Mouse (Mus musculus): ENCODE results near the gene Serpine2. TPM values are rescaled to one million over a fixed set of nuclear protein-coding genes. Genes with fewer than 3 reads are reported as not detected.

Gene Serpine2
- total and polyA plus RNA-seq, 2 experiments from 2014 or later: 254 to 386 TPM

GRCm38 (mm10) chr1:79823951-79824633 is 36.9 kb downstream of the Serpine2 start:
- Histone ChIP-seq H3K4me2 (ENCODE audit: low read depth, low read length, poor library complexity, severe bottlenecking) (no peak overlapping the region), H3K4me1 (ENCODE audit: insufficient read depth, low read length) (no peaks in the 10 kb centered on the region), H3K9me3 (ENCODE audit: low read length) (no peaks in the 10 kb centered on the region), H3K27me3 (ENCODE audit: insufficient read depth, low read length) (no peaks in the 10 kb centered on the region), H3K9ac (replicated peaks; ENCODE audit: low read length, poor library complexity, severe bottlenecking) (no peak overlapping the region), H3K36me3 (ENCODE audit: insufficient read depth, low read length) (no peaks in the 10 kb centered on the region), H3K4me3 (ENCODE audit: low read depth, low read length) (no peak overlapping the region), H3K27ac (ENCODE audit: low read depth, low read length) (peak overlapping the region; percentile 55)
- ATAC-seq (ENCODE audit: low FRiP score) (no peak), DNase-seq (ENCODE audit: low spot score) (no peak)
- no peak for TF ChIP-seq CTCF (IDR thresholded peaks at IDR 0.05)
- 72% methylated on average over 14 of the region's 14 CpGs for WGBS

DNA sequence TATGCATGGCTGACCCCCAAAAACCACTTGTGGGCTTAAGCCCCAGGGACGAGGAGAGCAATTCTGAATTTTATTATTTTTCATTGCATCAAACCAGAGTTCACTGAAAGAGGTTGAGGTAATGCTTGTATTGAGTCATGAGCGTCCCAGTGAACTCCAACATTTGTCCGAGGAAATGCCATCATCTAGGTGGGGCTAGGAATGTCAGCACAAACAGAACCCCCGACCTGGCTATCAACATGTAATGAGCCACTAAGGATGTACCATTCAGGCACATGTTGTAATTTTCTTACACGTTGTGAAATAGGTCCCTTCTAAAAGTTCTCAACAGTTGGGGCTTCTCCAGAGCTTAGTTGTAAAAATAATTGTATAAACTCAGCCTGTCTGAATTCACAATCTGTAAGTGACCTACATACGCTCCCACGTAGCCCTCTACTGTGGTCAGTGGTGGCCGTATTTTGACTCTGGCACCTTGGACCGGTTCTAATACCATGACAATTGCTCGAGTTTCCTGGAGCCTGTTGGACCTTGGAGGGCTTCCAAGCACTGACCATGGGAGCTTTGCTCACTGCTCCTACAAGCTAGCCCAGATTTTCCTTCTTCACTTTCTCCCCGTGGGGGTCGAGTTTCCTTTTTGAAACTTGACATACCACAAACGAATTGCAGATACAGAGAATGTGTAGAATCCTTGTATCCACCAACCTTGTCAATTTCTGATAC is 38.0 kb downstream of the Serpine2 start:
- WGBS: 71% methylated on average over 13 of the region's 13 CpGs
- no peaks in the 10 kb centered on the region for H3K27me3 ChIP-seq (ENCODE audit: insufficient read depth, low read length)
- TF ChIP-seq CTCF (IDR thresholded peaks at IDR 0.05): no peak
- no peaks in the 10 kb centered on the region for H3K36me3 ChIP-seq (ENCODE audit: insufficient read depth, low read length)
- ATAC-seq (ENCODE audit: low FRiP score) (peak; percentile 66; the same call in 1 of the 2 replicates), DNase-seq (ENCODE audit: low spot score) (peak; percentile 74)
- H3K4me1 ChIP-seq (ENCODE audit: insufficient read depth, low read length): no peaks in the 10 kb centered on the region
- H3K4me2 ChIP-seq (ENCODE audit: low read depth, low read length, poor library complexity, severe bottlenecking): no peak overlapping the region
- H3K27ac ChIP-seq (ENCODE audit: low read depth, low read length): no peak overlapping the region
- H3K9me3 ChIP-seq (ENCODE audit: low read length): no peaks in the 10 kb centered on the region
- no peak overlapping the region for H3K4me3 ChIP-seq (ENCODE audit: low read depth, low read length)
- H3K9ac ChIP-seq (replicated peaks; ENCODE audit: low read length, poor library complexity, severe bottlenecking): no peak overlapping the region

GRCm38 (mm10) chr1:79819296-79819879 is 41.6 kb downstream of the Serpine2 start:
- no peak overlapping the region for H3K4me3 ChIP-seq (ENCODE audit: low read depth, low read length)
- no peak for DNase-seq (ENCODE audit: low spot score)
- no peaks in the 10 kb centered on the region for H3K4me1 ChIP-seq (ENCODE audit: insufficient read depth, low read length)
- no peak for TF ChIP-seq CTCF (IDR thresholded peaks at IDR 0.05)
- H3K27ac ChIP-seq (ENCODE audit: low read depth, low read length): no peak overlapping the region
- no peak overlapping the region for H3K4me2 ChIP-seq (ENCODE audit: low read depth, low read length, poor library complexity, severe bottlenecking)
- ATAC-seq (ENCODE audit: low FRiP score): no peak
- H3K36me3 ChIP-seq (ENCODE audit: insufficient read depth, low read length): no peaks in the 10 kb centered on the region
- H3K27me3 ChIP-seq (ENCODE audit: insufficient read depth, low read length): no peaks in the 10 kb centered on the region
- 92% methylated on average over 11 of the region's 11 CpGs for WGBS
- H3K9me3 ChIP-seq (ENCODE audit: low read length): no peaks in the 10 kb centered on the region
- no peak overlapping the region for H3K9ac ChIP-seq (replicated peaks; ENCODE audit: low read length, poor library complexity, severe bottlenecking)

DNA sequence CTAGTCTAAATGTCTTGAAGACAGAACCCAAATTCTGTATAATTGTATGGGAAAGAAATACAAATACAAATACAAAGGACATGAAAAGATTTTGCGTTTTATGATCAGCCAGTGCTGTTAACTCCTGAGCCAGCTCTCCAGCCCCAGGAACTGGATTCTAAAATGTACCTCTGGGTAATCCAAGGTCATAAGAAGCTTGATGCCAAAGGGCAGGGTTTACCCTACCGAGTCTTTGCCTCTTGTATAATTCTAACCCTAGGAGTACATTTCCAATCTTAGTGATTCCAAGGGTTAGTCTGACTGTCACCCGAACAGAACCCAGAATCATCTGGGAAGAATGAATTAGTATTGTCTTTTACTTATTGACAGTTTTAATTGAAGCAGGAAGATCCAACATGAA is 45.5 kb downstream of the Serpine2 start:
- H3K27ac ChIP-seq (ENCODE audit: low read depth, low read length): no peak overlapping the region

GRCm38 (mm10) chr1:79809447-79809846 is 51.5 kb downstream of the Serpine2 start:
- Histone ChIP-seq H3K4me2 (ENCODE audit: low read depth, low read length, poor library complexity, severe bottlenecking) (no peak overlapping the region), H3K27me3 (ENCODE audit: insufficient read depth, low read length) (no peaks in the 10 kb centered on the region), H3K9ac (replicated peaks; ENCODE audit: low read length, poor library complexity, severe bottlenecking) (no peak overlapping the region), H3K27ac (ENCODE audit: low read depth, low read length) (no peak overlapping the region), H3K36me3 (ENCODE audit: insufficient read depth, low read length) (0 out of 2 replicates have a peak, but pooled peaks cover 3% of the 10 kb centered on the region), H3K4me1 (ENCODE audit: insufficient read depth, low read length) (no peaks in the 10 kb centered on the region), H3K9me3 (ENCODE audit: low read length) (no peaks in the 10 kb centered on the region), H3K4me3 (ENCODE audit: low read depth, low read length) (no peak overlapping the region)
- 74% methylated on average over 3 of the region's 3 CpGs for WGBS
- no peak for DNase-seq (ENCODE audit: low spot score)
- no peak for TF ChIP-seq CTCF (IDR thresholded peaks at IDR 0.05)
- ATAC-seq (ENCODE audit: low FRiP score): no peak

More for the DNA sequence above, 45.5 kb downstream of the Serpine2 start:
- DNase-seq (ENCODE audit: low spot score) (no peak), ATAC-seq (ENCODE audit: low FRiP score) (no peak)
- Histone ChIP-seq H3K27me3 (ENCODE audit: insufficient read depth, low read length) (no peaks in the 10 kb centered on the region), H3K9ac (replicated peaks; ENCODE audit: low read length, poor library complexity, severe bottlenecking) (no peak overlapping the region), H3K4me1 (ENCODE audit: insufficient read depth, low read length) (no peaks in the 10 kb centered on the region), H3K9me3 (ENCODE audit: low read length) (no peaks in the 10 kb centered on the region), H3K4me3 (ENCODE audit: low read depth, low read length) (no peak overlapping the region), H3K36me3 (ENCODE audit: insufficient read depth, low read length) (0 out of 2 replicates have a peak, but pooled peaks cover 3% of the 10 kb centered on the region), H3K4me2 (ENCODE audit: low read depth, low read length, poor library complexity, severe bottlenecking) (no peak overlapping the region)
- WGBS: 95% methylated on average over 3 of the region's 3 CpGs
- TF ChIP-seq CTCF (IDR thresholded peaks at IDR 0.05): no peak

- Histone ChIP-seq H3K9me3 (ENCODE audit: low read length) (no peaks in the 10 kb centered on the region), H3K9ac (replicated peaks; ENCODE audit: low read length, poor library complexity, severe bottlenecking) (no peak overlapping the region), H3K4me2 (ENCODE audit: low read depth, low read length, poor library complexity, severe bottlenecking) (no peak overlapping the region), H3K4me3 (ENCODE audit: low read depth, low read length) (no peak overlapping the region), H3K27me3 (ENCODE audit: insufficient read depth, low read length) (no peaks in the 10 kb centered on the region), H3K27ac (ENCODE audit: low read depth, low read length) (no peak overlapping the region), H3K4me1 (ENCODE audit: insufficient read depth, low read length) (no peaks in the 10 kb centered on the region), H3K36me3 (ENCODE audit: insufficient read depth, low read length) (no peaks in the 10 kb centered on the region)
- 70% methylated on average over 5 of the region's 5 CpGs for WGBS
- ATAC-seq (ENCODE audit: low FRiP score) (no peak), DNase-seq (ENCODE audit: low spot score) (peak; percentile 72)
- TF ChIP-seq CTCF (IDR thresholded peaks at IDR 0.05): no peak
Measured at GRCm38 (mm10) chr1:79806865-79807264, 54.1 kb downstream of the Serpine2 start.

Data from midbrain, postnatal 0 days (tissue).